Mouse (Mus musculus): ENCODE results near the gene Hspa5. TPM values are rescaled to one million over a fixed set of nuclear protein-coding genes. Genes with fewer than 3 reads are reported as not detected.
A peak's percentile ranks its signal among the peaks of the same experiment; 100 is the strongest.
"Not testable (repeated sequence)": the region's sequence is repeated elsewhere in the genome, so short reads cannot be mapped to it uniquely, and the experiment has no call there.

Hspa5 gene
- total RNA-seq (2021): 100 to 1,000 TPM; 278 to 351 TPM
- long read RNA-seq, experiment 1, transcript Hspa5-201 (9 exons, 3,672 nt): major isoform, 218 of 402 reads
- long read RNA-seq, experiment 1, transcript Hspa5-202 (8 exons, 2,613 nt): minor isoform, 173 of 402 reads
- long read RNA-seq, experiment 1, partial matches to known transcripts: 7 of 402 reads
- long read RNA-seq, experiment 1, other reads (novel, unspliced or antisense): 3 of 402 reads
- long read RNA-seq, experiment 2, transcript Hspa5-202 (8 exons, 2,613 nt): minor isoform, 278 of 653 reads
- long read RNA-seq, experiment 2, transcript Hspa5-201 (9 exons, 3,672 nt): major isoform, 345 of 653 reads
- long read RNA-seq, experiment 2, partial matches to known transcripts: 24 of 653 reads
- long read RNA-seq, experiment 2, other reads (novel, unspliced or antisense): 4 of 653 reads

- DNase-seq (ENCODE audit: low spot score in 2 of 2): peak; percentile 96 to 100
Observed at GRCm38 (mm10) chr2:34771368-34772226, at the start of gene Hspa5. Gene Hspa5 (plus strand): TSS chr2:34771970.

GRCm38 (mm10) chr2:34725269-34725668 lies 46.5 kb upstream of the Hspa5 start:
- DNase-seq (ENCODE audit: low spot score in 2 of 2): no peak

GRCm38 (mm10) chr2:34727045-34727728 lies 44.6 kb upstream of the Hspa5 start:
- no peak for DNase-seq (ENCODE audit: low spot score in 2 of 2)

- DNase-seq (ENCODE audit: low spot score in 2 of 2): no peak
Observed at GRCm38 (mm10) chr2:34736626-34737025, 35.1 kb upstream of the Hspa5 start.

- DNase-seq (ENCODE audit: low spot score in 2 of 2): no peak
Observed at GRCm38 (mm10) chr2:34737911-34738310, 33.9 kb upstream of the Hspa5 start.

GRCm38 (mm10) chr2:34739684-34740391 lies 31.9 kb upstream of the Hspa5 start:
- DNase-seq (ENCODE audit: low spot score in 2 of 2): no peak

GRCm38 (mm10) chr2:34741390-34742159 lies 30.2 kb upstream of the Hspa5 start:
- no peak for DNase-seq (ENCODE audit: low spot score in 2 of 2)

GRCm38 (mm10) chr2:34742675-34743074 lies 29.1 kb upstream of the Hspa5 start:
- DNase-seq (ENCODE audit: low spot score in 2 of 2): no peak

- no peak for DNase-seq (ENCODE audit: low spot score in 2 of 2)
Observed at GRCm38 (mm10) chr2:34744476-34744875, 27.3 kb upstream of the Hspa5 start.

GRCm38 (mm10) chr2:34745673-34746072 lies 26.1 kb upstream of the Hspa5 start:
- DNase-seq (ENCODE audit: low spot score in 2 of 2): no peak

GRCm38 (mm10) chr2:34748479-34748878 lies 23.3 kb upstream of the Hspa5 start:
- DNase-seq (ENCODE audit: low spot score in 2 of 2): no peak

- no peak for DNase-seq (ENCODE audit: low spot score in 2 of 2)
Observed at GRCm38 (mm10) chr2:34750245-34750644, 21.5 kb upstream of the Hspa5 start.

- DNase-seq (ENCODE audit: low spot score in 2 of 2): peak; percentile 81 to 84
Observed at GRCm38 (mm10) chr2:34753811-34754550, 17.8 kb upstream of the Hspa5 start.

- peak in 1 of 2 experiments; percentile 17 for DNase-seq (ENCODE audit: low spot score in 2 of 2)
Observed at GRCm38 (mm10) chr2:34754551-34755358, 17.0 kb upstream of the Hspa5 start, which contains the start of gene Gapvd1. Gene Gapvd1 (minus strand): TSS chr2:34755232.

GRCm38 (mm10) chr2:34757341-34757740 lies 14.4 kb upstream of the Hspa5 start:
- no peak for DNase-seq (ENCODE audit: low spot score in 2 of 2)

- not testable (repeated sequence) for DNase-seq (ENCODE audit: low spot score in 2 of 2)
Observed at GRCm38 (mm10) chr2:34761272-34761671, 10.5 kb upstream of the Hspa5 start.

- DNase-seq (ENCODE audit: low spot score in 2 of 2): no peak
Observed at GRCm38 (mm10) chr2:34762174-34762573, 9.6 kb upstream of the Hspa5 start.

- no peak for DNase-seq (ENCODE audit: low spot score in 2 of 2)
Observed at GRCm38 (mm10) chr2:34762872-34763271, 8.9 kb upstream of the Hspa5 start.
